Mouse (Mus musculus) kidney, embryonic 15.5 days (tissue): ENCODE measurements around the gene Sox6. TPM values are rescaled to one million over a fixed set of nuclear protein-coding genes. Genes with fewer than 3 reads are reported as not detected.
A peak's percentile ranks its signal among the peaks of the same experiment; 100 is the strongest.

Source experiments
- ATAC-seq: fragments of 200-750 bp; cut with Nextera tagmentation; replicated peaks from 2 replicates; pipeline ENCODE4 v1.8.0; 2017; ENCODE audit warnings: moderate TSS enrichment; ENCODE audit not compliant: low FRiP score
- H3K27ac ChIP-seq: fragments of 300-500 bp; sonication (generic); 2 replicates; pipeline ENCODE4 v1.5.1; 2015; ENCODE audit warnings: mild to moderate bottlenecking, inconsistent platforms
- H3K27me3 ChIP-seq: fragments of 300-500 bp; sonication (generic); 2 replicates; pipeline ENCODE4 v1.6.1; 2015; ENCODE audit warnings: inconsistent platforms
- H3K36me3 ChIP-seq: fragments of 300-500 bp; sonication (generic); 2 replicates; pipeline ENCODE4 v1.6.1; 2015; ENCODE audit warnings: inconsistent platforms
- H3K4me1 ChIP-seq: fragments of 300-500 bp; sonication (generic); 2 replicates; pipeline ENCODE4 v1.6.1; 2015; ENCODE audit warnings: inconsistent platforms
- H3K4me2 ChIP-seq: fragments of 300-500 bp; sonication (generic); 2 replicates; pipeline ENCODE4 v1.6.1; 2015; ENCODE audit warnings: moderate library complexity, mild to moderate bottlenecking, inconsistent platforms
- H3K4me3 ChIP-seq: fragments of 300-500 bp; sonication (generic); replicated peaks from 2 replicates; pipeline ENCODE4 v1.5.1; 2015; ENCODE audit warnings: mild to moderate bottlenecking, inconsistent platforms
- H3K9ac ChIP-seq: fragments of 300-500 bp; sonication (generic); 2 replicates; pipeline ENCODE4 v1.6.1; 2015; ENCODE audit warnings: mild to moderate bottlenecking, inconsistent platforms
- H3K9me3 ChIP-seq: fragments of 300-500 bp; sonication (generic); replicated peaks from 2 replicates; pipeline ENCODE4 v1.6.1; 2016; ENCODE audit warnings: inconsistent platforms
- WGBS: fragments of 180-500 bp; shearing (Covaris S2); methylation state at CpG from one replicate; pipeline ENCODE4 v1.1.7; 2015; ENCODE audit warnings: mixed read lengths; 5-methylcytosine and 5-hydroxymethylcytosine counted together
- polyA plus RNA-seq: library from polyadenylated mRNA; unstranded; fragments of >200 nt; fragmentation: Nextera tagmentation; extraction: Ambion mirVana; gene quantifications from 2 replicates; pipeline ENCODE4 v1.2.1, GENCODE M21; 2015

The Sox6 gene
- polyA plus RNA-seq, 1 experiment from 2014 or later: 20.2 TPM

DNA sequence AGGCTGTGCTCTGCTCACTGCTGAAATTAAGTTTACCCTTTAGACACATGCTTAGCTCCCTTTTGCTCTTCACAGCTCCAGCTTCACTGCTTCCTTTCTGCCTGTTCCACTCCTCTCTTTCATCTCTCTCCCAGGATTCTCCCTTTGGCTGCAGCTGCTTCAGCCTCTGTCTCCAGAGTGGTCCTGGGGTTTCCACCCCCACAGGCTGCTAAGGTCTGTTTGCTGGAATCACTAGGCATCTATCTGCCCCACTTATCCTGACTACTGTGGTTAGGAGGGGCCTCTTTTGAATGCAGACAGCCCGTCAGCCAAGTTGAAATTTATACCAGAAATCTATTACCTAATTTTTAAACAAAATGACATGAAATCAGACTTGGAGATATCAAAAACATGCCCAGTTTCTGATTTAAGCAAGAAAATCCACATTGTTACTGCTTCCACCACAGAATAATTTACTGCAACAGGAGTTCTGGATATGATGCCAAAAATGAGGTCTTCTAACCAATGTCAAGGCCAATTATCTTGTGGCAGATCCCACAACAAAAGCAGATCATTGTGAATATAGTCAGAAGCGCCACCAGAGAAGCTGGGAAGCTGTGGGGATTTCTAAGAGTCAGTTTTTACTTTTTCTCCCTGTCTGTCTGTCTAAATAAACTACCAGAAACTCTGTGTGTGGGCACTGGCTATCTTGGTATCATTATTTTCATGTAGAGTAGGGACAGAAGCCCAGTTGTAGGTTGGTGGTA lies 552.8 kb downstream of the Sox6 start:
- H3K27me3 ChIP-seq: no peaks in the 10 kb centered on the region
- H3K4me1 ChIP-seq: no peaks in the 10 kb centered on the region
- H3K36me3 ChIP-seq: no peaks in the 10 kb centered on the region
- WGBS: 78% methylated on average over 2 of the region's 2 CpGs
- no peak overlapping the region for H3K4me2 ChIP-seq
- no peak for ATAC-seq
- H3K27ac ChIP-seq: no peak overlapping the region
- no peaks in the 10 kb centered on the region for H3K9me3 ChIP-seq
- H3K9ac ChIP-seq: no peak overlapping the region
- no peak overlapping the region for H3K4me3 ChIP-seq

DNA sequence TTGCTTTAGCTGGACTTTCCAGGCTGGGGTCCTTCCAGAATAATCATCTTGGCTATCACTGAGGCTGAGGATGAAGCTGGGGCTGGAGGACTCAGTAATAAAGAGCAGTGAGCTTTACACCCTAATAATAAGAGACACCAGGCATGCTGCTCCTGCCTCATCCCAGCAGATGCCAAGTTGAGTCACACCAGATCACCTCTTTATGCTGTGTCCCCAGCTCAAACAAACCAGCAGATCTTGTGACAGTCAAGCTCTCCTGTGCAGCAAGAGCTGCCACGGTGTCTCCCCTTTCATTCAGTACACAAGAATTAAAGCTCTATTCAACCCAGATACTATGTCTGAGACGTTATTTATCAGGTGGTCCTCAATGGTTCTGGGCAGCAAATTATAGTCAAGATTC lies 560.8 kb downstream of the Sox6 start:
- no peaks in the 10 kb centered on the region for H3K27me3 ChIP-seq
- WGBS: 64% methylated on average over 2 of the region's 2 CpGs
- H3K27ac ChIP-seq: no peak overlapping the region
- no peak overlapping the region for H3K4me2 ChIP-seq
- H3K9ac ChIP-seq: no peak overlapping the region
- H3K4me3 ChIP-seq: no peak overlapping the region
- no peaks in the 10 kb centered on the region for H3K4me1 ChIP-seq
- no peaks in the 10 kb centered on the region for H3K36me3 ChIP-seq
- no peaks in the 10 kb centered on the region for H3K9me3 ChIP-seq
- ATAC-seq: no peak

DNA sequence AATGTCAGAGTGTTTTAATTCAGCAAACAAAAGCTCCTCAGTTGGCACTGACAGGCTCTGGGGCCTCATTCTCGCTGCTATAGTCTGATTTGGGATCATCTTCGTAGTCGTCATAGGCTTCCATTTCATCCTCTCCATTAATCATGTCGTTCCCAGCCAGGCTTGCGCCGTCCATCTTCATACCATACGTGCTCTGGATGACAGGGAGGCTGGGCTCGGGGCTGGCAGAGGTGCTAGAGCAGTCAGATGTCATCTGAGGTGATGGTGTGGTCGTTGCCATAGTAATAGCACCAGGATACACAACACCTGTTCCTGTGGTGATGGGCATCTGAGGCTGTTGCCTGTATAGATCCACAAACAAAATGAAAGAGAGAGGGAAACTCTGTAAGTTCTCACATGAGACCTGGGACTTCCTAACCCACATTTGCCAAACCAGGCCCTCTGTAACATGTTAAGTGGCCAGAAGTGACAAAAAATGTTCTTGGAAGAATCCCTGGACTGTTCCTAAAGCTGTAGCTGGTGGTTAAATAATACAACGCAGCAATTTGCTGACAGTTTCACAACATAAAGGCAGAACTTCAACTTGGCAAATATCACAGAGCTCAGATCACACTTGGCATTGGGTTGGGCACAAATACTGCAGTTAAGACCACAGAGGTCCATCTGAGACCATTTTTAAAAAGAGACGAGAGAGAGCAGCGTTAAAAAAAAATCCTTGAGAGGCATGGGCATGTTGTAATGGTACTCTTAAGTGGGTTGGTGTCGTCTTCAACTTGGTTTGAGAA lies 561.5 kb downstream of the Sox6 start:
- ATAC-seq: no peak
- WGBS: 46% methylated on average over 13 of the region's 13 CpGs
- Histone ChIP-seq H3K4me2 (peak overlapping the region; percentile 18; the same call in 1 of the 2 replicates), H3K9me3 (no peaks in the 10 kb centered on the region), H3K27me3 (no peaks in the 10 kb centered on the region), H3K9ac (no peak overlapping the region), H3K36me3 (no peaks in the 10 kb centered on the region), H3K27ac (no peak overlapping the region), H3K4me3 (no peak overlapping the region), H3K4me1 (no peaks in the 10 kb centered on the region)

DNA sequence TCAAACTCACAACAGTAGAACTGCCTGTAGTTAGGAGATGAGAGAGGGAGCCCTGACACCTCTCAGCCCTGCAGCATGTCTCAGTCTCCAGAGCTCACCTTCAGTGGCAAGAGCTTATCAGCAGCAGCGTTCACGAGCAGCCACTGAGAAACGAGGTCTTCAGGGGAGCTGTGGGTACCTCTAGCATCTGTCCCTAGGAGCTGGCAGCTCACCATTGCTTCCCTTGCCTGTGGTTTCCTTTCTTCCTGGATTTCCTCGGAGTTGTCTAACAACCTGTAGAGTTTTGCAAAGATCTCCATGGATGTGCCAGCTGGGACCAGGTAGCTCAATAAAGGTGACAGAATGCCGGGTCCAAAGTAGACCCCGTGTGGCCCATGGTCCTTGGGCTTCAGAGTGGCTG lies 563.4 kb downstream of the Sox6 start:
- H3K36me3 ChIP-seq: no peaks in the 10 kb centered on the region
- H3K9ac ChIP-seq: no peak overlapping the region
- H3K9me3 ChIP-seq: no peaks in the 10 kb centered on the region
- H3K4me1 ChIP-seq: no peaks in the 10 kb centered on the region
- no peak for ATAC-seq
- no peak overlapping the region for H3K4me3 ChIP-seq
- no peak overlapping the region for H3K4me2 ChIP-seq
- 82% methylated on average over 6 of the region's 6 CpGs for WGBS
- H3K27ac ChIP-seq: no peak overlapping the region
- H3K27me3 ChIP-seq: no peaks in the 10 kb centered on the region

DNA sequence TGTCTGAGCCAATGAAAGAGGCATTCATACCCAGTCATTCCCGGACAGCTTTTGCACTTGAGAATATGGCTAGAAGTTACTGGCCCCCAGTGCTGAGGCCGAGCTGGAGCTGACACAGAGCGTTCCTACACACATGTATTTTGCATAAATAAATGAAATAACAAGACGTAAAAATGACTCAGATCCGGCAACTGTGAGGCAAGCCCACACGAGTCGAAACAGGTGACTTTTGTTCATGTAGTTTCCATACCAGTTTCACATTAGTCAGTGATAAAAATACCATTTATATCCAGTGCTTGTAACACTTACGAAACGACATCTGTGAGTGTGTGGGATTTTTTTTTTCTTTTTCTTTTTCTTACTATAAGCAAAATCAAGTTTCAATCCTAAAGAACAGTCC lies 564.5 kb downstream of the Sox6 start:
- Histone ChIP-seq H3K27ac (no peak overlapping the region), H3K36me3 (no peaks in the 10 kb centered on the region), H3K27me3 (no peaks in the 10 kb centered on the region), H3K4me1 (no peaks in the 10 kb centered on the region), H3K9me3 (no peaks in the 10 kb centered on the region), H3K9ac (no peak overlapping the region), H3K4me3 (no peak overlapping the region), H3K4me2 (no peak overlapping the region)
- ATAC-seq: no peak
- 83% methylated on average over 9 of the region's 9 CpGs for WGBS

DNA sequence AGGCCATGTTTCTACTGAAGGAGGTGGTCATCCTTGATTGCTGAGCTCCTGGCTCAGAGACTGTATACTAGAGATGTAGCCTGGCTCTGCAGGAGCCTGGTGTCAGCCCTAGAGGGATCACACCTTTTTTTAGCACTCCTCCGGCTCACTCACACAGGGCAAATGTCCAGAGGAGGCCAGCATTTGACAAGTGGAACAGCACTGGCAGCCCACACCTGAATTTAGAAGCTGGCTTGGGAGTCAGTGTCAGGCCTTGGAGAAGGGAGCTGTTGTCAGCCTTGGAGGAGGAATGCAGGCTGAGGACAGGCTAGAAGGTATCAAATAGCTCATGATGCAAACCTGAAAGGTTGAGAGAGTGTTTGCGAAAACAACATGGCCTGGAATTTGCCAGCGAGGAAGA lies 565.7 kb downstream of the Sox6 start:
- no peak overlapping the region for H3K9ac ChIP-seq
- no peaks in the 10 kb centered on the region for H3K27me3 ChIP-seq
- ATAC-seq: no peak
- H3K27ac ChIP-seq: no peak overlapping the region
- no peak overlapping the region for H3K4me2 ChIP-seq
- H3K4me3 ChIP-seq: no peak overlapping the region
- H3K9me3 ChIP-seq: no peaks in the 10 kb centered on the region
- no peaks in the 10 kb centered on the region for H3K4me1 ChIP-seq
- H3K36me3 ChIP-seq: no peaks in the 10 kb centered on the region
- WGBS: 58% methylated on average over 3 of the region's 3 CpGs

DNA sequence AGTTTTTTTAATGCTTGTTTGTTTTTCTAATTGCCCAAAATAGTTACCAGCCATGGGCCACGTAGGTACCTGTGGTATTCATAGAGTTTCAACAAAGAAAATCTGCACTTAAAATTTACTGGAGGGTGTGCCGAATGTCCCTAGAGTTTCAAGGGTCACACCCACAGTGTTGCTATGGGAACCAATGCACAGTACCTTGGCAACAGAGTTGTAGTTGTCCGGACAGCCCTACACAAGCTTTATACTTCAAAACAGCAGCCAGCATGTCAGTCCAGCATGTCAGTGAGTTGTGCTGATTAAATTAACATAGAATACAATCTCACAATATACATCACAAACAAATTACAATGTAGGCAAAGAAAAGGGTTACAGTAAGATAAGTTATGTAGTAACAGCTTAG lies 567.1 kb downstream of the Sox6 start:
- ATAC-seq: no peak
- Histone ChIP-seq H3K27ac (no peak overlapping the region), H3K4me1 (no peaks in the 10 kb centered on the region), H3K4me3 (no peak overlapping the region), H3K4me2 (no peak overlapping the region), H3K9ac (no peak overlapping the region), H3K36me3 (no peaks in the 10 kb centered on the region), H3K9me3 (no peaks in the 10 kb centered on the region), H3K27me3 (no peaks in the 10 kb centered on the region)
- 75% methylated on average over 3 of the region's 3 CpGs for WGBS

DNA sequence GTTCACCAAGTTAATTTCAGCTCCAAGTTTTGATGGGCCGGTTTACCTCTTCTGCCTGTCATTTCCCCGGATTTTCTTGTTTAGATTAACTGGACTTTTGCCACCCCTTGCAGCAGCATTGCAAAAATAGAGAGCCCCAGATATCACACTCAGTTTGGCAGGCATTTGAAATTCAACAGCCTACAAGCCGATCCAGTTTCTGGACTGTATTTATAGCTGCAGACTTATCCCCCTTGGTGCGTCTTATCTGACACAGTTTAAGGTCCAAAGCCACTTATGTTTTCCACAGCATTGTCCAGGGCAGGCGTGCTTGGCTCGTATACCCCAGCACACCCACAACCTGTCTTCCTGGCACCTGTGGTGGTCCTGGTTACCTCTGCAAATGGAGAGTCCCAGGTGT lies 571.8 kb downstream of the Sox6 start:
- H3K36me3 ChIP-seq: no peaks in the 10 kb centered on the region
- no peak overlapping the region for H3K4me2 ChIP-seq
- no peaks in the 10 kb centered on the region for H3K27me3 ChIP-seq
- H3K4me3 ChIP-seq: no peak overlapping the region
- H3K4me1 ChIP-seq: no peaks in the 10 kb centered on the region
- no peak overlapping the region for H3K27ac ChIP-seq
- no peak overlapping the region for H3K9ac ChIP-seq
- ATAC-seq: no peak
- 84% methylated on average over 6 of the region's 6 CpGs for WGBS
- H3K9me3 ChIP-seq: no peaks in the 10 kb centered on the region

DNA sequence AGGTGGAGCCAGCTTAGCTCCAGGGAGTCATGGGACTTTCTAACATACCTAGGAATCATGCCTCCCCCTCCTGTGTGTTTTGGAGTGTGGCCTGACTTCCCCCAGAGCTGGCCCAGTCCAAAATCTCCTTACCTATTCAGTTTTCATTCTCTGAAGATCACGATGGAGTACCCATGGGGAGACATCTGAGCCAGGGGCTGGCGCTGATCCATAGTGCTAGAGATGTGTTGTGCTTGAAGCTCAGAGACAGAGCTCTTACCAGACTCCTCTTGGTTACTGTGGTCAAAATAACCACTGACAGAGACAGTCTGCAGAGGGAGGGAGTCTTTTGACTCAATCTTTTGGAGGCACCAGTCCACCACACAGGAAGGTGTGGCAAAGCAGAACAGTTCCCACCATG lies 575.2 kb downstream of the Sox6 start:
- Histone ChIP-seq H3K4me2 (no peak overlapping the region), H3K36me3 (no peaks in the 10 kb centered on the region), H3K4me1 (no peaks in the 10 kb centered on the region), H3K27me3 (no peaks in the 10 kb centered on the region), H3K9me3 (no peaks in the 10 kb centered on the region), H3K4me3 (no peak overlapping the region), H3K9ac (no peak overlapping the region), H3K27ac (no peak overlapping the region)
- ATAC-seq: no peak
- WGBS: 92% methylated on average over 2 of the region's 2 CpGs

DNA sequence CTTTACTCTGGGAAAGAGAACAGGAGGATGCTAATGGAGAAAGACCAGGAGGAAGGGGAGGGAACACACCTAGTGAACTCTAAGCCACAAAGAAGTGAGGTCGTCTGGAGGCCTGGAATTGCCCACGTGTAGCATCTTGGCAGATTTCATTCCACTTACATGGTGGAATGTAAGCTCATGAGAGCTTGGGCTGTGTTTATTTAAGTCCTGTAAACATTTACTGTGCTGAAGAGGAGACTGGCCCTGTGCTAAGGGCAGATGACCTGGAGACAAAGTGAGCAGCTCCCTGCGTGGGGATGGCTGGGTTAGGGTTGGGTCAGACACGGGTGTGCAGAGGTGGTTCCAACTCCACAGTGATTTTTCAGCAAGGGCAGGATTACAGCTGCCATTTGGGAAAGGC lies 576.3 kb downstream of the Sox6 start:
- H3K27me3 ChIP-seq: no peaks in the 10 kb centered on the region
- 28% methylated on average over 4 of the region's 4 CpGs for WGBS
- no peak overlapping the region for H3K4me3 ChIP-seq
- H3K9ac ChIP-seq: no peak overlapping the region
- no peak for ATAC-seq
- no peaks in the 10 kb centered on the region for H3K9me3 ChIP-seq
- H3K27ac ChIP-seq: no peak overlapping the region
- H3K36me3 ChIP-seq: no peaks in the 10 kb centered on the region
- H3K4me2 ChIP-seq: no peak overlapping the region
- no peaks in the 10 kb centered on the region for H3K4me1 ChIP-seq

DNA sequence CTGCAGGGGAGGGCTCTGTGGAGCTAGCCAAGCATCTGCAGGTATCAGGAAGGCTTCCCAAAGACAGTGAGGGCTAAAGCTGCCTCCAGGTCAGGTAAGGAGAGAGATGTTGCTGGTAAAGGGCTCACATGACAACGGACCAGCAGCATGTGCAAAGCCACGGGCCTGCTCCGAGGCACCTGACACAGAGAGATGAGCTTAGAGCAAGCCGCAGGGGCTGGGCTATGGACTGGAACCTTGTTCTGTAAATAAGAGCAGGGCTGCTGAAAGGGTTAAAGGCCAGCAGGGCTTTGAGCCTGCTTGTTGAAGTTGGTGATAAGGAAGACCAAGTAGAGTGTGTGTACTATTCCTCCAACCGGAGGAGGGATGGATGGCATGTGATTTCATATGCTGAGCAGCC lies 583.6 kb downstream of the Sox6 start:
- H3K36me3 ChIP-seq: no peaks in the 10 kb centered on the region
- ATAC-seq: no peak
- H3K4me2 ChIP-seq: no peak overlapping the region
- no peaks in the 10 kb centered on the region for H3K9me3 ChIP-seq
- 85% methylated on average over 5 of the region's 5 CpGs for WGBS
- H3K4me1 ChIP-seq: peaks cover 14% of the 10 kb centered on the region
- no peak overlapping the region for H3K27ac ChIP-seq
- no peak overlapping the region for H3K9ac ChIP-seq
- H3K4me3 ChIP-seq: no peak overlapping the region
- peaks cover 4% of the 10 kb centered on the region; the same call in 1 of the 2 replicates for H3K27me3 ChIP-seq

DNA sequence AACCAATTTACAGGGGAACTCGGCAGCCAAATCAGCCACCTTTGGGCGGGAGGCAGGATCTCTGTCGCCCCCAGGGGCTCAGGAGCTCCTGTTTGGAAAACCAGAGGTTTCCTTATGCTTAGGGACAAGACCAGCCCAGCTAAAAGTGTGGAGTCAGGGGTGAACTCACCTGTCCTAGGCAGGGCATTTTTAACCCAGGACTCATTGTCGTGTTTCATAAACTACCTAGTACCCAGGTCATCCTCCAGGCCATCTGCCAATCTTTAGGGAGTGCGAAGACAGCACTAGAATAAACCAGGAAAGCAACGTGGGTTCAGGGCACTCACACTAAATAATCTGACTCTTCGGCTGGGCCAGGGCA lies 584.9 kb downstream of the Sox6 start:
- no peak overlapping the region for H3K27ac ChIP-seq
- no peak overlapping the region for H3K4me3 ChIP-seq
- peak; percentile 68 for ATAC-seq
- peaks cover 14% of the 10 kb centered on the region for H3K4me1 ChIP-seq
- peak overlapping the region; percentile 53 for H3K4me2 ChIP-seq
- WGBS: 44% methylated on average over 7 of the region's 7 CpGs
- no peaks in the 10 kb centered on the region for H3K36me3 ChIP-seq
- H3K9ac ChIP-seq: no peak overlapping the region
- peaks cover 4% of the 10 kb centered on the region; the same call in 1 of the 2 replicates for H3K27me3 ChIP-seq
- no peaks in the 10 kb centered on the region for H3K9me3 ChIP-seq
